Mouse (Mus musculus) gastrocnemius, postnatal 10 days (tissue): ENCODE results near the gene Prkab1. TPM values are rescaled to one million over a fixed set of nuclear protein-coding genes. Genes with fewer than 3 reads are reported as not detected.
A peak's percentile ranks its signal among the peaks of the same experiment; 100 is the strongest.

Source experiments
- DNase-seq: peaks from one replicate; pipeline ENCODE4 v3.0.0; 2021; ENCODE audit warnings: mixed read lengths
- total RNA-seq, 2 experiments: library from RNA; stranded (reverse); gene quantifications; 2 replicates each; pipeline ENCODE4 v1.2.3; 2021

The Prkab1 gene
- total RNA-seq, 2 experiments from 2014 or later = 17.7 to 23.6 TPM

- DNase-seq = peak; percentile 36
Measured at GRCm38 (mm10) chr5:115979134-115979696, 45.1 kb downstream of the Prkab1 start.

DNA sequence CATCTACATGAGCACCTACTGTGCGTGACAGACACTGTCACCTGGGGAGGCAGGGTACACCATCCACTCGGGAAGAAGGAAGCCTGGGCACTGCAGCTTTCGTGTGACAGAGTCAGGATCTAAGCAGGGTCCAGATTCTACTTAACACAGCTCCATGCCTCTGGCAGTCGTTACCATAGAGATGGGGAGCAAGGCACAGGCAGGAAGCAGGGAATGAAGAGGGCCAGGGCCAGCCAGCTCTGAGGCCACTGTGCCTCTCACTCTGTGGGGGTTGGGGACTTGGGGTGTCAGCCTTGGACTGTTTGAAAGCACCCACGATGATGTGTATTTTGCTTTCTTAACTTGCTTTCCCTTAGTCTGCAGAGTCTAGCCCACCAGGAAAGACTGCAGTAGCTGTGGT is 46.1 kb downstream of the Prkab1 start:
- DNase-seq = no peak

- DNase-seq = no peak
Measured at GRCm38 (mm10) chr5:115977757-115978156, 46.6 kb downstream of the Prkab1 start.

DNA sequence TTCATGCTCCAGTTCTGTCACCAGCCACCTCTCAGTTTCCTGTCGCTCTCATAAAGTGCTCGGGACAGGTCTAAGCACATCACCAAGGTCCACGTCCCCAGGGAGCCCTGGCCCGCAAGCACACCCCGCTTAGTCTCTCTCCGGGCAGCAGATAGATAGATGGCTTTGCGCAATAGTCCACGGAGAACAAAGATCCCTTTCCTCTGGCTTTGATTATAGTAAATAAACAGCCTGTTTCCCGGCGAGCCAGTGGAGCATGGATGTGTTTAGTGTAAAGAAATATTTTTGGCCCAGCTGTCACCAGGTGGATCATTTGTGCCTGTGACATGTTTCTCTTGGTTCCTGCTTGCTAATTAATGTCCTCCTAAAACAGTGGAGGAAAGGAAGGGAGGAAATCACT is 47.0 kb downstream of the Prkab1 start:
- DNase-seq = no peak

DNA sequence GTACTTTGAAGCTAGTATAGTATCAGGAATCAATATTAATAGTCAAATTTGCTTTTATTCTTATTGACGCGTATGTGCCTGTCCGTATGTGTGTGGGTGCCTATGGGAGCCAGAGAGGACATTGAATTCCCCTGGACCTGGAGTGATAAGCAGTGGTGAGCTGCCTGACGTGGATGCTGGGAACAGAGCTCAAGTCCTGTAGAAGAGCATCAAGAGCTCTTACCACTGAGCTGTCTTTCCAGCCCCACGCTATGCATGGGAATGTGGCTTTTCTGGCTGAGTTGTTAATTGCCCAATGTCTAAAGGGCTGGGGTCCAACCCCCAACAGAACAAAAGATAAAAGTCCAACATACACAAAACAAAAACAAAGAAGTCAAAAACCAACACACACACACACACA is 47.9 kb downstream of the Prkab1 start:
- no peak for DNase-seq

DNA sequence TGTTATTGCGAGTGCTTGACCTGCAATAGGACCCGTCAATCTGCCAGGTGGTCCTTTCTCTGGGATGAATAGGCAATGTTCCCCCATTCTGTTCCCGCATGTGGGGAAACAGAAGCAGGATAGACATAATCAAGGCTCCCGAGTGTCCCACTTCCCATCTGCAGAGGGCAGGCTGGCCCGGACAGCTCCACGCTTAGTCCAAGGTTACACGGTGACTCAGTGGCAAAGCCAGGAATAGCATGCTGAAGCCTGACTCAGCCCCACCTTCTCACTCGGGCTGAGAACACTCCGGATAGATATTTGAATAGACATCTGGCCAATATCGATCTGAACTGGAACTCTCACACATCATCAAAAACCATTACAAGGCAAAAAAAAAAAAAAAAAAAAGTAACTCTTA is 48.6 kb downstream of the Prkab1 start:
- no peak for DNase-seq

GRCm38 (mm10) chr5:115971236-115971635 is 53.1 kb downstream of the Prkab1 start:
- DNase-seq = no peak

Other genes with a start within 250 kb of the Prkab1 start
- gene Cit, start 179.2 kb downstream of the Prkab1 start, total RNA-seq = 10 to 100 TPM in 1 of 2 experiments, 1 to 10 TPM in 1; 7.8 to 11.4 TPM
- gene Tmem233, start 58.7 kb upstream of the Prkab1 start, total RNA-seq = 10 to 100 TPM; 71.7 to 81.9 TPM